Mouse (Mus musculus): ENCODE results near the gene Cd7.
"Not testable (repeated sequence)": the region's sequence is repeated elsewhere in the genome, so short reads cannot be mapped to it uniquely, and the experiment has no call there.

The Cd7 gene

GRCm38 (mm10) chr11:121039302-121039701 is at the start of gene Cd7:
TSS of gene Cd7 (minus strand) at chr11:121039418.
- DNase-seq (ENCODE audit: low read depth in 2 of 2, low spot score in 2 of 2): peak; percentile 49 to 58

DNA sequence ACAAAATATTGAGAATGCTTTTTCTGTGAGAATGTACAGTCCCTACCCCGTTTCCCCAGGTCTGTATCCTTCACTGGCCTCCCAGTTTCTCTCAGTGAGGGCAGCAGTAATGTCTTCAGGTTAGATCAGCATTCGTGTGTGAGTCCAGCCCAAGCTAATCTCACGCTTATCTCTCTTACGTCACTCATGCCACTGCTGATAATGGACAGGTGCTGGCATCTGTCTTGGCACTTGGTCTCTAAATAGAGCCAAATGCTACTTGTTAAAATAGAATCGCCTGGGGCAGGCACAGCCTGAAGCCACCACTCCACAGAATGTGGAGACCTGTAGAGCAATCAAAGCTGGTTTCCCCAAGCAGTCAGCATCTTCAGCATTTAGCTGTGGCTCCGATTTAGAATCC is 49.8 kb upstream of the Cd7 start:
- DNase-seq (ENCODE audit: low read depth in 2 of 2, low spot score in 2 of 2): no peak

GRCm38 (mm10) chr11:121086296-121086695 is 47.1 kb upstream of the Cd7 start:
- no peak for DNase-seq (ENCODE audit: low read depth in 2 of 2, low spot score in 2 of 2)

GRCm38 (mm10) chr11:121085181-121085580 is 46.0 kb upstream of the Cd7 start:
- DNase-seq (ENCODE audit: low read depth in 2 of 2, low spot score in 2 of 2): no peak

- peak; percentile 12 to 57 for DNase-seq (ENCODE audit: low read depth in 2 of 2, low spot score in 2 of 2)
These were observed 43.8 kb upstream of the Cd7 start for GRCm38 (mm10) chr11:121082857-121083500.

DNA sequence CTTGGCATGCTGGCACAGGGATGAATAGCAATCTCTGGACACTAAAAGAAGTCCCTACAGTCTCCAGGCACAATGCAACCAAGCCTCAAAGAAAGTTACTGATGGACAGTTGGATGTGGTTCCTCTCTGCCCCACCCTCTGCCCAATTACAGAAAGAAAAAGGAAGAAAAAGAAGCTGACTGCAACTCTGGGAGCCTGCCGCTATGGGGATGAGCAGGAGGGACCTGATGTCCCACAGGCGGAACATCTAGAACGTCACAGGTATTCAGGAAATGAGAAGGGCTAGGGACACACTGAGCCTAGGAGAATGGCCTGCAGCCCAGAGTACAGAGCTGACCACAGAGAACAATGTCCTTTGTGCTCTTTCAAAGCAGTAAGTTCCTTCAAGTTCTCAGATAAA is 43.0 kb upstream of the Cd7 start:
- DNase-seq (ENCODE audit: low read depth in 2 of 2, low spot score in 2 of 2): no peak

GRCm38 (mm10) chr11:121081120-121081519 is 41.9 kb upstream of the Cd7 start, which contains the start of gene Sectm1a:
TSS of gene Sectm1a (minus strand) at chr11:121081220.
- DNase-seq (ENCODE audit: low read depth in 2 of 2, low spot score in 2 of 2): no peak

GRCm38 (mm10) chr11:121080330-121080729 is 41.1 kb upstream of the Cd7 start:
- DNase-seq (ENCODE audit: low read depth in 2 of 2, low spot score in 2 of 2): no peak

DNA sequence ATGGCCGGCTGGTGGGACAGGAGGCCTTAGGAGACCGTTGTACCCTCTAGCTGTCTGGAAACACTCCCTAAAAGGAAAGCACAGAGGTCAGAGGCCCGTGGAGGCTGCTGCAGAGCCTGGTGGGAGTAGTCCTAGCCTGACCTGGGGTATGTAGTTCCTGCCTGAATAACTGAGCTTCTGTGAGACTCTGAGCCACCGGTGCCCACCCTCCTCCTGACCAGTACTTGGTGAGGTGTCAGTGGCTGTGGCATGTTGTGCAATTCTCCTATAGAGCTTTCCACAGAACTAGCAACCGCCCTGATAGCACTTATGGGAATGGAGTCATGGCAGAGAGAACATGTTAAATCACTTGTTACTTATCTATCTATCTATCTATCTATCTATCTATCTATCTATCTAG is 36.4 kb upstream of the Cd7 start:
- no peak for DNase-seq (ENCODE audit: low read depth in 2 of 2, low spot score in 2 of 2)

- not testable (repeated sequence) for DNase-seq (ENCODE audit: low read depth in 2 of 2, low spot score in 2 of 2)
These were observed 30.4 kb upstream of the Cd7 start for GRCm38 (mm10) chr11:121069662-121070061.

DNA sequence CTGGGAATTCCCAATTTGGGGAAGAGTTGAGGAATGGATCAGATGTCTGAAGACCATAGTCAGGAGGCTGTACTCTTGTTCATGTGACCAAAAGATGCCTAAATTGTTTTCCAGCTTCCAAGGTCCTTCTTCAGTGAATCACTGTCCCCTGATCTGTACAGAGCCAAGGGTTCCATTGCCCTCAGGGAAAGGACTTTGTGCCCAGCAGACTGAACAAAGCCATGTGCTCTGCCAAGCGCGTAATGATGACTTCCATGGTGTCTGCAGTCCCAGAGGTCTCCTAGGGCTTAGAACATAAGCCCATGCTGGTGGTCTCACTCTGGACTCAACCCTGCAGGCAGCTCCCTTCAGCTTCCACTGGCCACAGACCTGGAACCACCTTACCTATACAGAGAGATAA is 28.7 kb upstream of the Cd7 start:
- DNase-seq (ENCODE audit: low read depth in 2 of 2, low spot score in 2 of 2): no peak

DNA sequence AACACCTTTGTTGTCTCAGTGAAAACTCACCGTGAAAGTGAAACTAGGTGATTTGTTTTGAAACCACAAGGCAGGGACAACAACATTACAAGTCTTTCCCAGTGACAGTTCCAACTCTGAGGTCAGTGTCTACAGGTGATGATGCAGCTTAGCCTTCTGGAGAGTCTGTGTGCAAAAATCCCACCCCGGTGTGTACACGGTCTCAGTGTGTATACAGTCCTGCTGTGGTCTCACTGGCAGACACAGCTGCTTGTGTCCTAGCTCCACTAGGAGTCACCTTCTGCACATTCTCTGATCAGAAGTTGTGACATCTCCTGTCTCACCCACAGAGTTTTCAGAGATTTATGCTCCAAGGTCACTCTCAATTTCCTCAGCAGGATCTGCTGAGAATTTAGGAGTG is 25.0 kb upstream of the Cd7 start:
- peak in 1 of 2 experiments; percentile 4 for DNase-seq (ENCODE audit: low read depth in 2 of 2, low spot score in 2 of 2)

DNA sequence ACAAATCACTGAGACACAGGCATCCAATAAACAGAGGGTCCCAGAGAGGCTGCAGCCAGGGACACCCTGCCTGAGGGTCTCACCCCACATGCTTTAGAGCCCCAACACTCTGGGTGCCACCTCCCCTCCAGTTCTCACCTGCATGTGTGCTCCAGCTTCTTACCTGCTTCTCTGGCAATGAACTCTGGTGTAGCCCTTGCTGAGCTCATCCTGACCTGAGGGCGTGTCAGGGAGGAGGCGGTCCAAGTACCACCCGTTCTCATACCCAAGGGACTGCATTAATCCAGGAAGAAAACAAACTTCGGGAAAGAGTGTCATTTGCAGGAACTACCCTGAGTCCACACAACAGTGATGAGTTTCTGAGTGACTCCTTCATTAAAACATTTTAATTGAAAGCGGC is 24.2 kb upstream of the Cd7 start, which contains the start of gene Sectm1b:
Sectm1b (minus strand) TSS at position 191 of the 400 bp plus-strand sequence.
- DNase-seq (ENCODE audit: low read depth in 2 of 2, low spot score in 2 of 2): no peak

GRCm38 (mm10) chr11:121061615-121062014 is 22.4 kb upstream of the Cd7 start:
- DNase-seq (ENCODE audit: low read depth in 2 of 2, low spot score in 2 of 2): no peak

DNA sequence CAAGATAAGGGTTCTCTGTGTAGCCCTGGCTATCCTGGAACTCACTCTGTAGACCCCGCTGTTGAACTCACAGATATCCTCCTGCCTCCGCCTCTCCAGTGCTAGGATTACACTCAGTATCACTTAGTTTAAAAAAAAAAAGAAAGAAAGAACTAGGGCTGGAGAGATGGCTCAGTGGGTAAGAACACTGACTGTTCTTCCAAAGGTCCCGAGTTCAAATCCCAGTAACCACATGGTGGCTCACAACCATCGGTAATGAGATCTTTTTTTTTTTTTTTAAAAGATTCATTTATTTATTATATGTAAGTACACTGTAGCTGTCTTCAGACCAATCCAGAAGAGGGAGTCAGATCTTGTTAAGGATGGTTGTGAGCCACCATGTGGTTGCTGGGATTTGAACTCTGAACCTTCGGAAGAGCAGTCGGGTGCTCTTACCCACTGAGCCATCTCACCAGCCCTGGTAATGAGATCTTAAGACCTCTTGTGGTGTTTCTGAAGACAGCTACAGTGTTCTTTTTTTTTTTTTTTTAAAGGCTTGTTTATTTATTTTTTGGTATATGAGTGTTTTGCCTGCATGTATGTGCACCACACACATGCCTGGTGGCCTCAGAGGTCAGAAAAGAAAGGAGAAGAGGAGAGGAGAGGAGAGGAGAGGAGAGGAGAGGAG is 21.3 kb upstream of the Cd7 start:
- DNase-seq (ENCODE audit: low read depth in 2 of 2, low spot score in 2 of 2): not testable (repeated sequence)

DNA sequence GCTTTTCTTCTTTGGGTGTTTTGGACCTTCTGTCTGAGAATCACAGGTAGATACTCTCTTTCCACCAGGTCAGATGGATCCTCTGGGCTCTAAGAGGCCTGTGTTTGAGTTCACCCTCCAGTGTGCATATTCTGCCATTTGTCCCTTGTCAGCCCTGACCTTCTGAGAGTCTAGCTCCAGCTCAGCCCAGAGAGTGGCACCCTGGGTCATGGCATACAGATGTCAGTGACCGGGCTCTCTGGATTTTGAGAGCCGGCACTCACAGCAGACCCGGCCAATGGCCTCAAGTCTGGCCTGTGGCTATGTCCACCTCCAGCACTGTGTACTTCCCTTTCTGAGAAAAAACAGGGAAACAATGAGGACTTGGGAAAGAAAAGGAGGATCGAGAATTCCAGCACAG is 20.3 kb upstream of the Cd7 start:
- no peak for DNase-seq (ENCODE audit: low read depth in 2 of 2, low spot score in 2 of 2)

GRCm38 (mm10) chr11:121058956-121059355 is 19.7 kb upstream of the Cd7 start:
- no peak for DNase-seq (ENCODE audit: low read depth in 2 of 2, low spot score in 2 of 2)

DNA sequence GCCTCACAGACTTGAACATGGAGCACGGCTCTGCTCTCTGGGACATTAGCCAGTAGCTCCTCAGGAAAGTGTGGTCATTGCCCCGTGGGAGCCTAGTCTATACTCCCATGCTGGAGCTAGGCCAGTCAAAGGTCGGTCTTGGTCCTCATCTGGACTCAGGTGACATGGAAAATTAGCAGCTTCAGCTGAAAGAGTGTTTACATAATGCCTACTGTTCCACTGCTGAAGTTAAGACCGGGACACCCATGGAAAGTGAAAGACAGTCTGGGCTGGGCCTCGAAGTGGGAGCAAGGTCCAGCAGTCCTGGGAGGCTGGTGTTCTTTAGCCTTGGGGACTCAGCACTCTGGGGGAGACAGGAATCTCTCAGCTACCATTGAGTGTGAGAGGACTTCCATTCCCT is 18.9 kb upstream of the Cd7 start:
- DNase-seq (ENCODE audit: low read depth in 2 of 2, low spot score in 2 of 2): no peak

GRCm38 (mm10) chr11:121056536-121057236 is 17.5 kb upstream of the Cd7 start:
- no peak for DNase-seq (ENCODE audit: low read depth in 2 of 2, low spot score in 2 of 2)

DNA sequence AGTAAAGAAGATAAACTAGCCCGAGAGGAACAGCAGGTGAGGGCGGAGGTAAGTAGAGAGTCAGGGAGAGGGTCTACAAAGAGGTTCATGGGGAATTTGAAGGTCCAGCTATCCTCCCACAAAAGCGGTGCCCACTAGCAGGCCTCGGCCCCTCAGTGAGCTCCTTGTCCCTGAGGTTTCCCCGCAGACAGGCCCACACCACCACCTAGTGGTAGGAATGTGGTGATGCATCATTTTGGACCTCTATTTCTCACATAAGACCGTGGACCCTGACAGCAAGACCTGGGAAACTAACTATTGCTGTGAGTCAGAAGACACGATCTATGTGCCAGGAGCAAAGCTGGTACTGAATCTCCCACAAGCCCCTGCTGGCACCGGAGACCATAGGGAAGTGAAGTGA is 14.3 kb upstream of the Cd7 start:
- peak; percentile 59 to 71 for DNase-seq (ENCODE audit: low read depth in 2 of 2, low spot score in 2 of 2)

GRCm38 (mm10) chr11:121052387-121052786 is 13.2 kb upstream of the Cd7 start:
- no peak for DNase-seq (ENCODE audit: low read depth in 2 of 2, low spot score in 2 of 2)

DNA sequence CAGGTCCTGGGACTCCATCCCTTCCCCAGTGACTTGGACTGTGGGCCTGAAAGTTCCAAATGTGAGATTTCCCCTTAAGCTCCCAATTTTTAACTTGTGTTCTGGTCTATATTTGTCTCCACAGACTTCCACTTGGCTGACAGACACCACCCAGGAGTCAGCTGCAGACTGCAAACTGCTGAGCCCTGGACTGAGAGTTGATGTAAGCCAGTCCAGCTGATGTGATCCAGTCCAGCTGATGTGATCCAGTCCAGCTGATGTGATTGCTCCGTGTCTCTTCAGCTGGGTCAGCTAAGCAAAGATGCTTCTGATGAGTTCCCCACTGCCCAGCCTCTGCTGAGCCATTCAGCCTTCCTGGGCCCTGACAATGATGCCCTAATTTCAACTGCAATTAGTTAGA is 12.6 kb upstream of the Cd7 start:
- no peak for DNase-seq (ENCODE audit: low read depth in 2 of 2, low spot score in 2 of 2)
